Mouse (Mus musculus) midbrain, embryonic 15.5 days (tissue): ENCODE data around the gene Irf1. TPM values are rescaled to one million over a fixed set of nuclear protein-coding genes. Genes with fewer than 3 reads are reported as not detected.

Experiments
- ATAC-seq: fragments of 200-750 bp; cut with Nextera tagmentation; replicated peaks from 2 replicates; pipeline ENCODE4 v1.8.0; 2017; ENCODE audit warnings: moderate TSS enrichment
- H3K27ac ChIP-seq: fragments of 300-500 bp; sonication (generic); 2 replicates; pipeline ENCODE4 v1.5.1; 2015; ENCODE audit warnings: mild to moderate bottlenecking, inconsistent platforms
- H3K27me3 ChIP-seq: fragments of 300-500 bp; sonication (generic); replicated peaks from 2 replicates; pipeline ENCODE4 v1.6.1; 2015; ENCODE audit warnings: inconsistent platforms
- H3K36me3 ChIP-seq: fragments of 300-500 bp; sonication (generic); replicated peaks from 2 replicates; pipeline ENCODE4 v1.6.1; 2015; ENCODE audit warnings: inconsistent platforms
- H3K4me1 ChIP-seq: fragments of 300-500 bp; sonication (generic); 2 replicates; pipeline ENCODE4 v1.6.1; 2015; ENCODE audit warnings: inconsistent platforms
- H3K4me2 ChIP-seq: fragments of 300-500 bp; sonication (generic); 2 replicates; pipeline ENCODE4 v1.6.1; 2015; ENCODE audit warnings: inconsistent platforms, mild to moderate bottlenecking, moderate library complexity
- H3K4me3 ChIP-seq: fragments of 300-500 bp; sonication (generic); 2 replicates; pipeline ENCODE4 v1.5.1; 2015; ENCODE audit warnings: mild to moderate bottlenecking, inconsistent platforms
- H3K9ac ChIP-seq: fragments of 300-500 bp; sonication (generic); 2 replicates; pipeline ENCODE4 v1.6.1; 2015; ENCODE audit warnings: mild to moderate bottlenecking, inconsistent platforms
- H3K9me3 ChIP-seq: fragments of 300-500 bp; sonication (generic); 2 replicates; pipeline ENCODE4 v1.6.1; 2016; ENCODE audit warnings: inconsistent platforms
- WGBS: fragments of 180-500 bp; shearing (Covaris S2); methylation state at CpG from one replicate; pipeline ENCODE4 v1.1.7; 2015; ENCODE audit warnings: mixed read lengths; 5-methylcytosine and 5-hydroxymethylcytosine counted together
- polyA plus RNA-seq: library from polyadenylated mRNA; unstranded; fragments of >200 nt; fragmentation: Nextera tagmentation; extraction: Ambion mirVana; gene quantifications from 2 replicates; pipeline ENCODE4 v1.2.1, GENCODE M21; 2015

Gene Irf1
- polyA plus RNA-seq, 1 experiment from 2014 or later: 2.6 TPM

DNA sequence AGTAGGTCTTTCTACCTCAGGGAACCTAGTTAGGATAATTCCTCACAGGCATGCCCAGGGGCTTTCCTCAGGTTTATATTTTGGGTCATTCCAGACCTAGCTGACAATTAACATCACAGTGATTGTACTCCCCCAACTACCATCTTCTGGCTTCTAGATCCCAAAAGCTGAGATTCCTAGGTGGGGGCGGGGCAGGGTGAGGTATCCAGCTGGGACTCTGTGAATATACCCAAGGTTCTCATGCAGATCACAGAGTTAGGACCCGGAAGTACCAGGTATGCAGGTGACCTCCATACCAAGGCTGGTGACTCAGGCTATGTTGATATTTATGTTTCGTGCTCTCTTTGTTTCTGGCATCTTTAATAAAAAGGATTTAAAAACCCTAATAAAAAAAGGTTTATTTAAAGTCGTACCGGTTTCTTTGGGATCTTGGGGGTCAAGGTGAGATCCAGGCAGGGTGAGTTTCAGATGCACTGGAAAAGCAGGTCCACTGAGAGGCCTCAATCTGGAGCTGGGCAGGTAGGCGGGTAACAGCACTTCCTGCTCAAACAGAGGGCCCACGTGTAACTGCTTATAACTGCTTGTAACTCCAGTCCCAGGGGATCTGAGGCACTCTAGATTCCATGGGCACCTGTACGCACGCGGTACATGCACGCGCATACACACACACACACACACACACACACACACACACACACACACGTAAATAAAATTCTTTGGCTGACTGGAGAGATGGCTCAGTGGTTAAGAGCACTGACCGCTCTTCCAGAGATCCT lies 34.9 kb downstream of the Irf1 start:
- H3K27ac ChIP-seq: no peak overlapping the region
- 85% methylated on average over 14 of the region's 14 CpGs for WGBS
- ATAC-seq: no peak
- no peak overlapping the region for H3K9ac ChIP-seq
- H3K4me2 ChIP-seq: no peak overlapping the region
- no peaks in the 10 kb centered on the region for H3K4me1 ChIP-seq
- no peaks in the 10 kb centered on the region for H3K36me3 ChIP-seq
- no peaks in the 10 kb centered on the region for H3K9me3 ChIP-seq
- H3K27me3 ChIP-seq: no peaks in the 10 kb centered on the region
- H3K4me3 ChIP-seq: no peak overlapping the region

DNA sequence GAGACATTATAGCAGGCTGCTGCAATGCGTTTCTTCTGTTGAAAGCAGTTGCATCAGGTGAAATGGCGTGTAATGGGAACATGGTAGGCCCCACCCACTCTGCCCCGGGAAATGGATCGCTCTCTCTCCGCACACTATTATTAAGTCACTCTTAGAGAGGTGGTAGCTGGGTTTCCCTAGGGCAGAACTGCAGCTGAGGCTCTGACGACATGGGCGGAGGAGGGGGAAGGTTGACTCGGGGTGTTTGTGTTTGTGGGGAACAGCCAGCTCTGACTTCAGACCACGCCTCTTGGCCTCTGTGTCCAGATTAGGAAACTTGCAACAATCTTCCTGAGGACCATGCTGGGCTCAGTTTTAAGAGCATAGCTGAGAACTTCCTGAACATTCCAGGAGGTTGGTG lies 36.0 kb downstream of the Irf1 start:
- WGBS: 68% methylated on average over 9 of the region's 9 CpGs
- no peak overlapping the region for H3K4me3 ChIP-seq
- ATAC-seq: no peak
- H3K36me3 ChIP-seq: no peaks in the 10 kb centered on the region
- no peak overlapping the region for H3K27ac ChIP-seq
- H3K27me3 ChIP-seq: no peaks in the 10 kb centered on the region
- no peaks in the 10 kb centered on the region for H3K9me3 ChIP-seq
- H3K4me2 ChIP-seq: no peak overlapping the region
- H3K9ac ChIP-seq: no peak overlapping the region
- H3K4me1 ChIP-seq: no peaks in the 10 kb centered on the region

DNA sequence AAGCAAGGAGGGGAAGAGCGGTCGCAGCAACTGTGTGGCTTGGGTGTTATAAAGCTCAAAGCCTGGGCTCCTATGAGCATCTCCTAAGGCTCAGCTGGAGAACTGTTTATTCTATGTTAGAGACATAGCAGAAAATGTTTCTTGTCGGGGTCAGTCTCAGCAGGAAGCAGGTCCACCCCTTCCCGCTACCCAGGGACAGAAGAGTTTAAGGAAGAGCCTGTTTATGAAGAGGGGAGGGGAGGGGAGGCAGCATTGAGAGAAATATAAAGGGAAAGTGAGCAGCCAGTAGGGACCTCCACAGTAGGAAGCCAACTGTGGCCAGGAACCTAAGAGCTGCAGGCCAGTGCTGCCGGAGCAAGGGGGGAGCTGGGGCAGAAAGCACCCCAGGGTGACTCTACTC lies 39.5 kb downstream of the Irf1 start:
- H3K36me3 ChIP-seq: no peaks in the 10 kb centered on the region
- WGBS: 50% methylated on average over 5 of the region's 5 CpGs
- H3K4me1 ChIP-seq: no peaks in the 10 kb centered on the region
- no peak overlapping the region for H3K4me3 ChIP-seq
- H3K27ac ChIP-seq: no peak overlapping the region
- no peaks in the 10 kb centered on the region for H3K27me3 ChIP-seq
- no peaks in the 10 kb centered on the region for H3K9me3 ChIP-seq
- no peak overlapping the region for H3K9ac ChIP-seq
- H3K4me2 ChIP-seq: no peak overlapping the region
- no peak for ATAC-seq

DNA sequence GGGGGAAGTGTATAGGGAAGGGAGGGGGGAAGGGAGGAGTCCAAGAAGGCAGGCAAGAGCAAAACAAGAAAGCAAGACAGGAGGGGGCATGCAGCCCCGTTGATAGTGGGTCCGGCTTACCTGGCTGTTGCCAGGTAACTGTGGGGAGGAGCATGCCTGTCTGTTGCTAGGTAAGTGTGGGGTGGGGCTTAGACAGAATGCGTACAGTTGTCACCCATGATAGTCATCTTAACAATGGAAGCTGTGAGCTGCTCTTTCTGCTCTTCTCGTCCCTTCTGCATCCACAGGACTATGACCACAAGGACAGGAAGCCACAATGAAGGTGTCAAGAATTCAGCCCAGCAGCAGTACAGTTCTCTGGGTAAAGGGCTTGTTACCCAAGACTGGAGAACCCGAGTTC lies 40.3 kb downstream of the Irf1 start:
- WGBS: 57% methylated on average over 5 of the region's 5 CpGs

DNA sequence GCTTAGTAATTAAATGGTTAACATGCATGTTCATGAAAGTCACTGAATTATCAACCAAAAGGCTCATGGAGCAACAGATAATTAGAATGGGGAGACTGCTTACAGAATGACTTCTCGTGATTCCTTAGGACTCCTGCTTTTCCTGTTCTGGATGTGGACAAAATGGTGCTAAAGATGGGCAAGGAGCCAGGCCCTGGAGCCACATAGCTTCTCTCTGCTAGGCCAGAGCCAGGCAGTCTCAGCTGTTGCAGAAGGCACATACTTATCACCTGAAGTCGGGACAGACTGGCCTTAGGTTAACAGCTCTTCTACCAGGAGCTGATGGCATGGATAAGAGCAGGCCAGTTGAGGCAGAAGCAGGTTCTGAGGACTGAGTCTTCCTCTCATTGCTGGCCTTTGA lies 40.9 kb downstream of the Irf1 start:
- no peak overlapping the region for H3K27ac ChIP-seq
- no peak overlapping the region for H3K4me2 ChIP-seq
- H3K4me1 ChIP-seq: no peaks in the 10 kb centered on the region
- no peak for ATAC-seq
- H3K4me3 ChIP-seq: no peak overlapping the region
- H3K9me3 ChIP-seq: no peaks in the 10 kb centered on the region
- H3K9ac ChIP-seq: no peak overlapping the region
- WGBS: 87% methylated on average over 2 of the region's 2 CpGs
- no peaks in the 10 kb centered on the region for H3K27me3 ChIP-seq
- H3K36me3 ChIP-seq: no peaks in the 10 kb centered on the region

More for the DNA sequence above, 40.3 kb downstream of the Irf1 start:
- Histone ChIP-seq H3K4me3 (no peak overlapping the region), H3K27ac (no peak overlapping the region), H3K9me3 (no peaks in the 10 kb centered on the region), H3K36me3 (no peaks in the 10 kb centered on the region), H3K9ac (no peak overlapping the region), H3K27me3 (no peaks in the 10 kb centered on the region), H3K4me1 (no peaks in the 10 kb centered on the region), H3K4me2 (no peak overlapping the region)
- no peak for ATAC-seq

DNA sequence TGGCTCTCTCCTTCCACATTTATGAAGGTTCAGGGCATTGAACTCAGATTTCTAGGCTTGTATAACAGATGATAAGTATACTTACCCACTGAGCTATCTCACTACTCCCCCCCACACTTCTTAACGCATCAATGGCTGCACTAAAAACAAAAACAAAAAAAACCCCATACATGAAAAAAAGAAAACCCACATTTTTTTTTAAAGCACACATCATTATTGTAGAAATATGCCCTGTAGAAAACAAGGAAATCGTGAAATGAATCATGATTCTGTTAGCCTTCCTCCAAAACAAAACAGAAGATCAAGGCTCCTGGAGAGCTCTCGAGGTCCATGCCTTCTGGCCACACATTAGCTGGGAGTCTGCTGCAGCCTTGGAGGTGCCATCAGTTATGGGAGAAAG lies 41.5 kb downstream of the Irf1 start:
- no peaks in the 10 kb centered on the region for H3K9me3 ChIP-seq
- H3K4me2 ChIP-seq: no peak overlapping the region
- no peak overlapping the region for H3K27ac ChIP-seq
- H3K27me3 ChIP-seq: no peaks in the 10 kb centered on the region
- WGBS: 83% methylated on average over 3 of the region's 3 CpGs
- no peaks in the 10 kb centered on the region for H3K36me3 ChIP-seq
- ATAC-seq: no peak
- no peaks in the 10 kb centered on the region for H3K4me1 ChIP-seq
- no peak overlapping the region for H3K9ac ChIP-seq
- H3K4me3 ChIP-seq: no peak overlapping the region

DNA sequence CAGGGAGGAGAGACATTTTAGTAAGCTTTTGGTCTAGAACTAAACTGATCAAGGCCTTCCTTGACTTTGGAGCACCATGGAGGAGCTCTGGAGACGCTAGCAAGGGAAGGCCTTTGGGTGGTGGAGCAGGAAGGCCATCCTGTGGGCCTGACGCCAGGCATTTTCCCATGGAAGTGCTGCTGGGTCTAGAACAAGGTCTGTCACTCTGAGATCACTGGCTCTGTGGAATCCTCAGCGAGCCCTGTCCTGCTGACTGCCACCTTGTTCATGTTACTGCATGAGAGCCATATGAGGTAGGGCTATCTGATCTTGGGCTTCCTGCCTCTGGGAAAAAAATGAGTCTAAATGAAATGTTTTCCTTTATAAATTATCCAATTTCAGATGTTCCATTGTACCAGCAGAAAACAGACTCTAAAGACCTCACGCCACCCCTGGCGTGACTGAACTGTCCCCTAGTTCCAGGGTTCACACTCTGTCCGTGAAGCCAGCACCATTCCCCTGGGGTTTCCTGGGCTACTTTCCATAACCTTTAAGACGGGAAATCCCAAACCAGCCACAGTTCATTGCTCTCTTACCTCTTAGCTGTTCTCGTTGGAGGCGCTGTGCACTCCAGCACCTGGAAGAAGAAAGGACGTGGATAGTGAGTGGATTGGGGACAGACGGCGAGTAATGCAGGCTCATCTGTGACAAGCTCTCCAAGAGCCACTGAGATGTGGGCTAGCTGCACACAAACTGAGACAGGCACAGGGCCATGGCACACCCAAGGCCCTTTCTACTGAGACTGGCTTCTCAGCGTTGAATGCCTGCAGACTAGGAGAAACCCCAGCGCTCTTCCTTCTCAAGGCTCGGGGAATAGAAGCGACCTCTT lies 43.4 kb downstream of the Irf1 start:
- H3K4me2 ChIP-seq: no peak overlapping the region
- no peaks in the 10 kb centered on the region for H3K9me3 ChIP-seq
- no peaks in the 10 kb centered on the region for H3K36me3 ChIP-seq
- 85% methylated on average over 16 of the region's 16 CpGs for WGBS
- no peaks in the 10 kb centered on the region for H3K4me1 ChIP-seq
- ATAC-seq: no peak
- H3K9ac ChIP-seq: no peak overlapping the region
- no peak overlapping the region for H3K4me3 ChIP-seq
- H3K27ac ChIP-seq: no peak overlapping the region
- no peaks in the 10 kb centered on the region for H3K27me3 ChIP-seq

DNA sequence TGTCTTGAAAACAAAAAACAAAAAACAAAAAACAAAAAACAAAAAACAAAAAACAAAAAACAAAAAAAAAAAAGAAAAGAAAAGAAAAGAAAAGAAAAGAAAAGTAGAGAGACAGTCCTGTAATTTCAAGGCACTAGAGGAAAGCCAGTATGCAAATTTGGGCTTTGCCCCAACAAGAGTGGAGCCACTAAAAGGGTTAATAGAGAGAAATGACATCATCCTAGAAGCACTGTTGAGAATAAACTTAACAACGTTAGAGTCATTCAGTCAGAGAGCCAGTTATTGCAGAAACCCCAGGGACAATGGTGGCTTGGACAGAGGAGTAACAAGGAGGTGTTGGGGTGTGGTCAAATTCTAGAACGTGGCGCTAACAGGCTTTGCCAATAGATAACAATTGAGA lies 45.0 kb downstream of the Irf1 start:
- Histone ChIP-seq H3K4me1 (no peaks in the 10 kb centered on the region), H3K4me2 (no peak overlapping the region), H3K27ac (no peak overlapping the region), H3K36me3 (no peaks in the 10 kb centered on the region), H3K4me3 (no peak overlapping the region), H3K27me3 (no peaks in the 10 kb centered on the region), H3K9me3 (no peaks in the 10 kb centered on the region), H3K9ac (no peak overlapping the region)
- ATAC-seq: no peak
- WGBS: 65% methylated on average over 3 of the region's 3 CpGs

DNA sequence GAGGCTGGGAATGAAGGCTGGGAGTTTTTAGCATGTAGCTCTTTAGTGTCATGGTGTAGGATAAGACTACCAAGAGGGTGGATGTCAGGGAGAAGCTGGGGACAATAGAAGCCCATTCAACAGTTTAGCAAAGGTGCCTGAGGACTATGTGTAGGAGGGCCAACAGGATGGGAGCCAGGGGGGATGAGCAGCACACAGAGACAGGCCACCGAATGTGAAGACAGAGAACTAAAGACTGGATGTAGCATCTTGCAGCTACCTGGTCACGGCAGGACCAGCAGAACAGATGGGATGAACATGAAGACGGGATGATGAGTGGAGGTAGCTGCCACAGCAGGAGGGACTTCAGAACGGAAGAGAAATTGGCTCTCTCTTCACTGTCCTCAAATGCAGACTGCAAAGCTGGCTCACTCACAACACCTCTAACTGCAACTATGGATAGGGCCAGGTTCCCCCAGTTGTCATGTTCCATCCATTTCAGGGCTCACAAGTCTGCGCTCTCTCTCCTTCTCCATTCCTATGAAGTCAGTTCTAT lies 47.1 kb downstream of the Irf1 start:
- no peak overlapping the region for H3K4me2 ChIP-seq
- no peaks in the 10 kb centered on the region for H3K4me1 ChIP-seq
- no peak for ATAC-seq
- H3K27me3 ChIP-seq: no peaks in the 10 kb centered on the region
- 92% methylated on average over 5 of the region's 5 CpGs for WGBS
- no peaks in the 10 kb centered on the region for H3K36me3 ChIP-seq
- H3K9ac ChIP-seq: no peak overlapping the region
- no peaks in the 10 kb centered on the region for H3K9me3 ChIP-seq
- H3K4me3 ChIP-seq: no peak overlapping the region
- H3K27ac ChIP-seq: no peak overlapping the region

DNA sequence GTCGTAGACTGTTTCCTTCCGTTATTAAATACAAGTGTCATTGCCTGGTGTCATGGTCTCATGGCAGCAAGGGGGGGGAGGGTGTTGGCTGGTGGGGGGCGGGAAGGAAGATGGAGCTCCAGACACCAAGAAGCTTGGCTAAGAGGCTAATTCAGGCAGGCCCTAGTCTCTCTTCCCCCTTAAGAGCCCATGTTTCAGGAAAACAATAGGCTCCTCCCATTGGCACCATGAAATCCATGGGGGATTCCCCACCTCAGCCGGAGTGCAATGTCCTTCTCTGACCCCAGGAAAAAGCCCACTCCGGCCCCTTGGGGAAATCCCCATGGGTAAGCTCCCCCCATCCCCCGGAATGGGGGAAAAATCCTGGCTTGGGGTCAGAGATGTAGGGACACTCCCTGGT lies 49.0 kb downstream of the Irf1 start:
- Histone ChIP-seq H3K4me1 (no peaks in the 10 kb centered on the region), H3K9ac (no peak overlapping the region), H3K4me3 (no peak overlapping the region), H3K27me3 (no peaks in the 10 kb centered on the region), H3K36me3 (no peaks in the 10 kb centered on the region), H3K9me3 (no peaks in the 10 kb centered on the region), H3K4me2 (no peak overlapping the region), H3K27ac (no peak overlapping the region)
- no peak for ATAC-seq
- 59% methylated on average over 6 of the region's 6 CpGs for WGBS

DNA sequence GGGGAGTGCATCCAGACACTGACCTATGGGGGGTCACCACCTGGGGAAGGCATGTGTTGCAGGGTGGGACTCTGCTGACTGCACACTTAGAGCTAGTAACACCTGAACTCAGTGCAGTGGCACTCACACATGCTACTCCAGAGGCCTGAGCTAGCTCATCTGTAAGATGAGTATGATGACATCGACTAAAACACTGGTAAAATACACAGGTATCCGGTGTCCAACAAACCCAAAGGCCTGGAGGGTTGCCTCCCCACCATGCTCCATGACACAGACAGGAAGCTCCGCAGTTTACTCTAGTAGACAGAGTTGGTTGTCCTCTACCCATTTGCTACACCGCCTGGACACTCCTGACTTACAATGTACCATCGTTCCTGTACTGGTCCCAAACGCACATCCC lies 49.7 kb downstream of the Irf1 start:
- H3K36me3 ChIP-seq: no peaks in the 10 kb centered on the region
- H3K4me1 ChIP-seq: no peaks in the 10 kb centered on the region
- 93% methylated on average over 6 of the region's 6 CpGs for WGBS
- no peak overlapping the region for H3K9ac ChIP-seq
- H3K27me3 ChIP-seq: no peaks in the 10 kb centered on the region
- no peak overlapping the region for H3K4me2 ChIP-seq
- no peak overlapping the region for H3K4me3 ChIP-seq
- no peak for ATAC-seq
- H3K9me3 ChIP-seq: no peaks in the 10 kb centered on the region
- H3K27ac ChIP-seq: no peak overlapping the region

DNA sequence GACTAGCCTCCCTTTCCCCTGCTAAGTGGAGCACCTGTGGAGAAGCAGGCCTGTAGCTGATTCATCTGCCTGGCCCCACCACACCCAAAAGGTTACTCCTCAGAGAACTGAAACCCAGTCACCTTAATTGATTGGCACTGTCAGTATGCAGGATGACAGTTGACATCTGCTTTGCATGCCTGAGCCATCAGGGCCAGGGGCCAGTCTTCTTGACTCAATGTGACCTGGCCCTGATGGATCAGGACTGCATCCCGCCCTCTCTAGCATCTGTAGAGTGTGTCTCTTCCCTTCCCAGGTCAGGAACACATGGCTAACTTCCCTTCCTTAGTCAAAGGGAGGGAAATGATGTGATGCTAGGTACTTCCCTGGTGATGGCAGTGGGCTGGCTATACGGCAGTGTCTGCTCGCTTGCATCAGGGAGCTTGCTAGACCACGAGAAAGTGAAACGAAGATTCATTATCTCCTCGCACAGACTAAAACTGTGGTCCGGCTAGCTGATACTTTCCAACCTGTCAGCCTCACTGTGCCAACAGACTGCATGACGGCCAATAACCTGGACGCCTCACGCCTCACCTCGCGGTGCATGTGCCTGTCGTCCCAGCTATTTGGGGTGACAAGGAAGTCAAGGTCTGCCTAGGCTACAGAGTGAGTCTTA lies 50.8 kb downstream of the Irf1 start:
- no peak for ATAC-seq
- Histone ChIP-seq H3K27ac (no peak overlapping the region), H3K4me2 (no peak overlapping the region), H3K4me1 (no peaks in the 10 kb centered on the region), H3K9ac (no peak overlapping the region), H3K9me3 (no peaks in the 10 kb centered on the region), H3K4me3 (no peak overlapping the region), H3K27me3 (no peaks in the 10 kb centered on the region), H3K36me3 (no peaks in the 10 kb centered on the region)
- 94% methylated on average over 13 of the region's 13 CpGs for WGBS
